Mouse (Mus musculus) telencephalon, adult 2 months (tissue): ENCODE data around the gene Accsl.
A peak's percentile ranks its signal among the peaks of the same experiment; 100 is the strongest.

ENCODE experiments used
- DNase-seq: peaks from one replicate; pipeline ENCODE4 v3.0.0-alpha.2; 2011; ENCODE audit warnings: low read depth, low spot score

The Accsl gene

DNA sequence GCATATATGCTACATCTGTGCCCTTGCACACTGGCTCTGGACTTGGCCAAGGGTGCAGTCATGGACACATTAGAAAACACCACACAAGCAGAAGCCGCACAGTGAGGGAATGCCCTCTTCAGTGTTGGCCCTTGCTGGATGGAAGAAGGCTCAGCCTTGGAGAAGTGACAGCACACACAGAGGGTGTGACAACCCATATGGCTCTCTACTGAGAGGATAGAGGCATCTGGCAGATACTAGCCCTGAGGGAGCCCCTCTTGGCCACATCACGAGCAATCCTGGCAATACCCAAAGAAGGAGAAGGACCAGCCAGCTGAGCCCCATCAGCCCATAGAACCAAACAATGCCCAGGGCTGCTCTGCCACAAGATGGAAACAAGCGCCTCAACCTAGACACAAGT, 5.6 kb upstream of the Accsl start:
- no peak for DNase-seq

DNA sequence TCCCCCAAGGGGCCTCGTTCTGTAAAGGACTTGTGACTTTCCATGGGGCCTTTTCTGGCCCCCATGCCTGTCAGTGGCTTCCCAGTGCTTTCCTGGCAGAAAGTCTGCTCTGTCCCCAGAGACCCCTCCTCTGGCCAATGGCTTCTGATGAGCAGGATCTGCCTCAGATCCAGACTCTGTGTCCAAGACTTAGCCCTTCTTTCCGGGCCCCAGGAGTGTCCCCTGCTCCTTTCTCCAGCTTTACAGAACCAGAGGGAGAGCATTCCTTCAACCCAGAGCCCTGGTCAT, 5.2 kb upstream of the Accsl start:
- no peak for DNase-seq

GRCm38 (mm10) chr2:93873449-93874226, 4.7 kb upstream of the Accsl start:
- no peak for DNase-seq

- no peak for DNase-seq
These were observed 3.3 kb upstream of the Accsl start for GRCm38 (mm10) chr2:93872257-93872656.

DNA sequence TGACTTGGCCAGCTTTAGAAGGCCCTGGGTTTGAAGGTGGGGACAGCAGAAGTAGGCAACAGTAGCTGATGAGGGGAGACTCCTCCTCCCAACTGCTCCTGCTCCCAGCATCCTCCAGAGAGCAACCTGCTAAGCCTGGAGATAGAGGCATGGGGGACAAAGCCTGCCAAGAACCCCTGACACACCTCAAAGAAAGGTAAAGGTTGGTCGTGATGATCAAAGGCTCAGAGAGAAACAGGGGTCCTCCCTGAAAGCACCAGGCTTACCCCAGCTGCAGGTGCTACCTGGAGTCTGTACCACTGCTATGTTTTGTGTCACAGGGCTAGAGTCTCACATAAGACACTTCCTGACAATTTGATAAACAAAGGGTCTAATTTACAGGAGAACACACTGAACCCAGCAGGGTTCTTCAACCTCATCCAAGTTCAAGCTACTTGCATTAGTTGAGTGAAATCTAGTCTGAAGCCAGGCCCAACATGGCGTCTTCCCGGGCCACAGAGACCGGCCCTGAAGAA, 2.5 kb upstream of the Accsl start:
- no peak for DNase-seq

- DNase-seq, result peak; percentile 34
These were observed 1.9 kb upstream of the Accsl start for GRCm38 (mm10) chr2:93870842-93871241.

DNA sequence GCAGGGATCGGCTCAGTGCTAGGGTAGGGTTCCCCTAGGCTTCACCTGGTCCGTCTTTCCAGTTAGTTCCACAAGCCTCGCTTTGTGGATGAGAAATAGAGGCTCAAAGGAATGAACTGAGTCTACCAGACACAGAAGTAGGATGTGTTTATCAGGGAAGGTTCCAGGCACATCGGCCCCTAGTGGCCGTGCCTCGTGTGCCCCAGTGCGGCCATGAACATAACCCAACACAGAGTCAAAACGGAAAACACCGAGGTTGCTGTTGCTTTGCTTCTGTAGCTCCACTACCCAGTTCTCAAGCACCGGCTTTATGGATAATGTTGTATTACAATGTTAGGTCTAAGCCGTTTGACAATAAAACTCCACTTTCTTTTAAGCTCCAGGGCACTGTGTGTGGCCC, 391 bp downstream of the Accsl start:
- DNase-seq, result no peak

DNA sequence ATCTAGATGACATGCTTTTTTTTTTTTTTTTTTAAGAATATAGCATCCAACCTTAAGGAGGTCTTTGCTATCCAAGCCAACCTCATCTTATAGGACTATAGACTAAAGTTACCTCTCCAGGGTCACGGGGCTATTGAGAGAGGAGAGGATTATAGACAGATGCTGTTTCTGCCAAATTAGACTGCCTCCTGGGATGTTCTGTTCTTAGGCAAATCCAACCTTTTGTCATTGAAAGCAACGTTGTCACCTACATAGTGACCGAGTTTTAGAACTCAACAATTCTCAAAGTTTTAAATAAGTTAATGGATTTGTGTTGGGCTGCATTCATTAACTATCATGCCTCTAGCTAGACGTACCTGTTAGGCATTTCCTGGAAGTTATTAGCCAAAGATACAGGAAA, 5.7 kb downstream of the Accsl start:
- DNase-seq, result no peak

DNA sequence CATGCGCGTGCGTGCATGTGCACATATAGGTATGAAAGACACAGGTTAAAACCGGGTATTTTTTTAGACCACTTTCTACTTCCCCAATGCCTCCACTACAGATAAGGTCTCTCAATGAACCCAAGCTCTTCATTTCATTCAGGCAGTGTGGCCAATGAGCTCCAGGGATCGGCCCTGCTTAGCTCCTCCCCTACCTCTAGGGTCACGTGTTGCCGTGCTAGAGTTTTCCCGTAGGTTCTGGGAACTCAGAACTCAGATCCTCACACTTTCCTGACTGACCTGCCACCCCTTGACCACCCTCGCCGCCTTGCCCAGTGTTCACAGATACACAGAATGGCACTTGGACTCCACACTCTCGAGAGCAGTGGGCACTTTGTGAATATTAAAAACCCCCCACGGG, 10.1 kb downstream of the Accsl start:
- no peak for DNase-seq

- DNase-seq, result no peak
These were observed 17.7 kb downstream of the Accsl start for GRCm38 (mm10) chr2:93851303-93851702.

DNA sequence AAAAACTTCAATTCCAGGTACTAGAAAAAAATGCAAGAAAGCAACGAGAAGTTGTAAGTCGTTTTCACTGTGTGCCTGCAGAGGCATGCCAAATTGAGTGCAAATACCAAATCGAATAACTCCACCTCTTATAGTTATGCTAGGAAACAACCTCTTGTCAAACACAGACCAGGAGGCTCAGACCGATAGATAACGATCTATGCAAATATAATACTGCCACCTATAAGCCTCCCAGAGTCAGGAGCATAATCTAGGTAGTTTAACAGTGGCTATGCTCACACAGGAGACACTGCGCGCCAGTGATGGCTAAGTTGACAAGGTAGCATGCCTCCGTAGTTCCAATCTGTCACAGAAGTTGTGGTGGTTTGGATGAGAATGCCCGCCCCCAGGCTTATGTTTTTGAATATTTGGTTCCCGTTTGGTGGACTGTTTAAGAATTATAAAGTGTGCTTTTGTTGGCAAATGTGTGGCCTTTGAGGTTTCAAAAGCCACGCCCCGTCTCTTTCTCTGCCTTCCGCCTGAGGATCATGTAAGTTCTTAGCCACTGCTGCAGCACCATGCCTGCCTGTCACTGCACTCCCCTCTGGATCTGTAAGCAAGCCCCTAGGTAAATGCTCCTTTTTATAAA, 18.5 kb downstream of the Accsl start:
- no peak for DNase-seq

DNA sequence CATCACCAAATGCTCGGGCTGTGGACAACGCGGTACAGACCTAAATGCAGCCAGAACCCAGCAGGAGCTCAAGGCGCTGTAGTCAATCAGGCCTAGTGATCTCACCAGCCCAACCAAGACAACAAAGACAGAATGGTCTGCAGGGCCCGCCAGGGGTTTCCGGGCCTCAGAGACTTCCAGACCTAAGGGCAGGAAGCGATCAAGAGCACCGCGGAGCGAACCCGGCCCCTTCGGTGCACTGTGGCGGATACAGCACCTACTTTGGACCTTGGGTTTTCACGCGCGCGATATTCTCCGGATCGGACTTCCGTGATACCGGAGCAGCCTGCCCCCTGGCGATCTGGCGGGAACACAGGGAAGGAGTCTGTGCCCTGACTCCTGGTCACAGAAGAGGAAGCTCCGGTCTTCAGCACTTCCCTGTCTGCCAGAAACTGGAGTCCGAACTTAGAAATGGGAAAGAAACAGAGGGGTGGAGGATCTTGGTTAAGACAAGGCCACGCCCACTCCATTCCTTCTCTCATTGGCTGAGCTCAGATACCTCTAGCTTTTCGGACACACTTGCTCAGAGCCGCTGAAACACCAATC, 19.4 kb downstream of the Accsl start, which contains the start of gene Accs:
Gene Accs, minus strand, starts transcription at position 439 of the 585 bp plus-strand sequence.
- DNase-seq, result peak; percentile 59

GRCm38 (mm10) chr2:93841349-93841748, 27.6 kb downstream of the Accsl start:
- no peak for DNase-seq

DNA sequence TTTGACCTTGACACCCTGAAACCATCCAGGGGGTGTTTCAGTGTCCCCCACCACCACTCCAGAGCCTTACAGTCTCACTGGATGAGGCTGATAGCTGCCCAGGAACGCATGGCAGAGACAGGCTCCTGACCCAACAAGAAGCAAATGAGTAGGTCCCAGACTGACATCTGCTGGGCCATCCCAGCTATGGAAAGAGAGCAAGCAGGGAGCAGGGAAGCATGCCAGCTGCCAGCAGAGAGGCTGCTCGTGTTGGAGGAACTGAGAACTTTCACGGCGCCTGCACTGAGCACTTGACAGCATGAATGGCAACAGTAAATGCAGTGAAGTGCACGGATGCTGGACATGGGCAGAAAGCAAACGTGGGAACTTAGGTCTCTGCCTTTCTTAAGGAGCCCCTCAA, 28.8 kb downstream of the Accsl start:
- no peak for DNase-seq

DNA sequence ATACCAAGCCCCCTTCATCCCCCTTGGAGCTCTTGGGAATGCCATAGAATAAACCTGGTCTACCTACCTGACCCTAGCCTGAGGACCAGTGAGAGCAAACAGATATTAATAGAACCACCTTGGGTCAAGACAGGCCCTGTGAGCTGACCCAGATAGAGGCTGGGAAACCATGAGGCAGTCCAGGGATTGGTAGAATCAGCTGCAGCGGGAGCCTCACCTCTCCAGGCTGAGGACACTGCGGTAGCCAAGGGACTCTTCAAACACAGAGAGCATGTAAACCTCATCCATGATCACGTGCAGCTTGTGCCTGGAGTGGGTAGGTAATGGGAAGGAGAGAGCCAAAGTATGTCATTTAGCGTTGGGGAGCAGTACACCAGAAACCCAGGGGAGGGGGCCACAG, 30.0 kb downstream of the Accsl start:
- no peak for DNase-seq

- no peak for DNase-seq
These were observed 32.6 kb downstream of the Accsl start for GRCm38 (mm10) chr2:93836232-93836785.

GRCm38 (mm10) chr2:93835596-93835995, 33.4 kb downstream of the Accsl start:
- no peak for DNase-seq

- peak; percentile 83 for DNase-seq
These were observed 45.4 kb downstream of the Accsl start for GRCm38 (mm10) chr2:93823519-93823918.

DNA sequence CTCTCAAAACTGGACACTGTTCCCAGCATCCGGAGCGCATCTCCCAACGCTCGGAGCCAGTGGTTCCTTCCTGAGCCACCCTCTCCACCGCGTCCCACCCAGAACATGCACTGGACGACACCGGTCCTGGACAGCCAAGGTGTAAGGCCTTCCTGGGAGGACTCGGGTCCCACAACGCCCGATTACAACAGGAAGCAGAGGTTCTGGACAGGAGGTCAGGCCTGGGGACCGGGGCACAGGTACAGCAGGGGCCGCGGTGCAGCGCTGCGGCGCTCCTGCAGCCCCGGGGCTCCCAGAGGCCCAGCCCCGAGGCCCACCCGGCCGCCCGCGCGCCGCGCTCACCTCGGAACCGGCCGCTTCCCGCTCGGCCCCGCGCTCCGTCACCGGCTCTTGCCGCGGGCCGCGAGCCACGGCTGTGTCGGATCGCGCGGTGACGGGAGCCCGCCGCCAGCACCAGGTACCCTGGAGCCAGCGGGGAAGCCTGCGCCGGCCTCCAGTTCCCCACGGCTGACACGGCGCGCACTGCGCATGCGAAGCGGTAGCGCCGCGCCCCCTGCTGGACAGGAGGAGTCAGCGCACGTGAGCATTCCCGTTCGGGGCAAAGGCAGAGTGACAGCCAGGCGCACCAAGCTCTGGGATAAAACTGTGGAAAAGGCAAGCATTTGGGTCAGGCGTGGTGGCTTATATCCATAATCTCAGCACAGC, 46.8 kb downstream of the Accsl start, which contains the start of gene Ext2:
Gene Ext2, minus strand, starts transcription at position 524 of the 705 bp plus-strand sequence.
- DNase-seq, result peak; percentile 29

DNA sequence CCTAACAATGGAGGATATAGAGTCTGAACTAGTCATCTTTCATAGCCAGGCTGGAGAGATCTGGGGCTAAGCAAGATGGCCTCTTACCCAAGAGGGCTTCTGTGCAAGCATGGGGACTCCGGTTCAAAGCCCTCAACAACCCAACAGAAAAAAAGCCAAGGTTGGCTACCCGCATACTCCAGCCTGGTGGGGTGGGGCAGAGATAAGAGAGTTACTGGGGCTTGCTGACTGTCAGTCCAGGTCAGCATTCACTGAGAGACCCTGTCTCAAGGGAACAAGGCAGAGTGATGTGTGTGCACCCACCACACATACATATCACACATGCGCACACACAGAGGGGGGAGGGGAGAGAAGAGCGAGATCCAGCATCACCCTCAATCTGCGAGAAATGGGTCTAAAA, 51.2 kb downstream of the Accsl start:
- DNase-seq, result no peak

GRCm38 (mm10) chr2:93813343-93813742, 55.6 kb downstream of the Accsl start:
- DNase-seq, result no peak

DNA sequence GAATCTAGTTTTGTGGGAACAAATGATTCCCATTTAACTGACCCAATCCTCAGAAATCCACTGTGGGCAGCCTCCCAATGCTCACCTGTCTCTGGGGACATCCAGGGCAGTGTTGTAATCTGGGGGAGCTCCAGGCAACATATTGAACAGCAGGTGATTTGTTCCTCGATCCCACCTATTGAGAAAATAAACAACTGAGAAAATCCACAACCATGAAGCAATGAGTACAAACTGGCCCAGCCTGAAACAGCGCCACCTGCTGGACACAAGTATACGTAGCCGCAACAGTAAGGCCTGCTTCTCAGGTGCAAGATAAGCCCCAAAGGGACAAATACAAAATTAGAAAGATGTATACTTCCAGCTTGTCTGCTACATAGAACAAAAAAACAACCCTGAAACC, 57.1 kb downstream of the Accsl start:
- no peak for DNase-seq
